Mouse (Mus musculus): Measurements from ENCODE around the gene Zfp281. TPM values are rescaled to one million over a fixed set of nuclear protein-coding genes. Genes with fewer than 3 reads are reported as not detected.
A peak's percentile ranks its signal among the peaks of the same experiment; 100 is the strongest.

Zfp281 gene
- total and polyA plus RNA-seq, 2 experiments = 1.8 to 19.5 TPM

DNA sequence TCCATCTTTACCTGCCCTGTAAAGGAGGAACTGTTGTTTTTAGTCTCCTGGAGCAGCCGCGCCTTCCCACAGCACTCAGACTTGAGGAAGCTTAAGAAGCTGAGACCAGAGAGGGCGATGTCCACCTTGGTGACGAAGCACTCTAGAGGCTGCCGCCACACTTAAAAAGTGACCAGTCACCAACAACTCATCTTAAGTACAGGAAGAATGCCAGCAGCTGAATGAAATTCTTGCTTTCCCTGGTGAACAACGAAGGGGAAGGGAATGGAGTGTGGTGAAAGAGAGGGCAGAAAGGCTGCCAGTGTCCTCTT, 51.7 kb downstream of the Zfp281 start:
- Histone ChIP-seq H3K4me3 (ENCODE audit: insufficient read depth, low read depth, low read length) (no peak overlapping the region), H3K27ac (replicated peaks; ENCODE audit: insufficient read depth, low read depth, low read length) (no peak overlapping the region), H3K4me1 (ENCODE audit: control insufficient read depth, insufficient read depth, low read length) (peaks cover 2% of the 10 kb centered on the region; the same call in 1 of the 2 replicates), H3K36me3 (ENCODE audit: control insufficient read depth, insufficient read depth, low read length) (no peaks in the 10 kb centered on the region), H3K9ac (ENCODE audit: low read depth, low read length) (no peak overlapping the region), H3K79me2 (ENCODE audit: control insufficient read depth, insufficient read depth, low read length) (no peaks in the 10 kb centered on the region), H3K27me3 (ENCODE audit: control insufficient read depth, insufficient read depth, low read length) (no peaks in the 10 kb centered on the region)
- TF ChIP-seq POLR2A (IDR thresholded peaks at IDR 0.05; ENCODE audit: extremely low read depth, insufficient read depth, low read length) = no peak
- no peak for TF ChIP-seq CTCF (IDR thresholded peaks at IDR 0.05; ENCODE audit: low read depth, low read length)
- 87% methylated on average over 6 of the region's 6 CpGs for WGBS
- DNase-seq (ENCODE audit: extremely low read depth, low read depth, low spot score) = no peak

- H3K27ac ChIP-seq (replicated peaks; ENCODE audit: insufficient read depth, low read depth, low read length) = no peak overlapping the region
- WGBS = 90% methylated on average over 3 of the region's 3 CpGs
- H3K27me3 ChIP-seq (ENCODE audit: control insufficient read depth, insufficient read depth, low read length) = no peaks in the 10 kb centered on the region
Observed at GRCm38 (mm10) chr1:136677847-136678325, 53.2 kb downstream of the Zfp281 start.

DNA sequence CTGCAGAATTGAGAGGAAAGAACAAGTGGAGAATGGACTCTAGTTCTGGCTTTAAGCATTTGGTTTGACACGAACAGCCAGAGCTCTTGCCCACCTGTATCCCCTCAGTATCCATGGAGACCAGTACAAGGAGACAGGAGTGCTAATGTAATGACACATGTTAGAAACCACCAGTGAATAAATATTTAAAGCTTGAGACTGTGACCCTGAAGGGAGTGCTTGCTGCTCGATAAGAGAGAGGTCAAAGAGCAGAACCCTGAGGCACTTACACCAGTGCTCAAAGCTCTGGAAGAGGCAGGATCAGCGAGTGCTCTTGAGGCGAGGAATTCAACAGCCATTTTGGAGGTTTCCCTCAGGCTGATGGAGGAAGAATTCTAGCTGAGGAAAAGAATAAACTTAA, 54.1 kb downstream of the Zfp281 start:
- H3K27ac ChIP-seq (replicated peaks; ENCODE audit: insufficient read depth, low read depth, low read length) = no peak overlapping the region
- no peak overlapping the region for H3K4me3 ChIP-seq (ENCODE audit: insufficient read depth, low read depth, low read length)
- TF ChIP-seq CTCF (IDR thresholded peaks at IDR 0.05; ENCODE audit: low read depth, low read length) (no peak), POLR2A (IDR thresholded peaks at IDR 0.05; ENCODE audit: extremely low read depth, insufficient read depth, low read length) (no peak)
- H3K9ac ChIP-seq (ENCODE audit: low read depth, low read length) = no peak overlapping the region
- peak; percentile 45 for DNase-seq (ENCODE audit: extremely low read depth, low read depth, low spot score)
- H3K36me3 ChIP-seq (ENCODE audit: control insufficient read depth, insufficient read depth, low read length) = no peaks in the 10 kb centered on the region
- no peaks in the 10 kb centered on the region for H3K27me3 ChIP-seq (ENCODE audit: control insufficient read depth, insufficient read depth, low read length)
- 39% methylated on average over 4 of the region's 4 CpGs for WGBS
- no peaks in the 10 kb centered on the region for H3K79me2 ChIP-seq (ENCODE audit: control insufficient read depth, insufficient read depth, low read length)
- peaks cover 8% of the 10 kb centered on the region for H3K4me1 ChIP-seq (ENCODE audit: control insufficient read depth, insufficient read depth, low read length)

More at GRCm38 (mm10) chr1:136677847-136678325, 53.2 kb downstream of the Zfp281 start:
- Histone ChIP-seq H3K79me2 (ENCODE audit: control insufficient read depth, insufficient read depth, low read length) (no peaks in the 10 kb centered on the region), H3K4me1 (ENCODE audit: control insufficient read depth, insufficient read depth, low read length) (peaks cover 3% of the 10 kb centered on the region), H3K36me3 (ENCODE audit: control insufficient read depth, insufficient read depth, low read length) (no peaks in the 10 kb centered on the region), H3K4me3 (ENCODE audit: insufficient read depth, low read depth, low read length) (no peak overlapping the region), H3K9ac (ENCODE audit: low read depth, low read length) (no peak overlapping the region)
- TF ChIP-seq CTCF (IDR thresholded peaks at IDR 0.05; ENCODE audit: low read depth, low read length) = no peak
- no peak for TF ChIP-seq POLR2A (IDR thresholded peaks at IDR 0.05; ENCODE audit: extremely low read depth, insufficient read depth, low read length)
- no peak for DNase-seq (ENCODE audit: extremely low read depth, low read depth, low spot score)

Other genes with a start within 250 kb of the Zfp281 start
- gene Ddx59, start 209.6 kb upstream of the Zfp281 start, total RNA-seq (2014; rRNA removed) = 4.2 and 6.0 TPM in 2 replicates
- 1.7 and 2.2 TPM in 2 replicates for gene Ddx59, start 209.6 kb upstream of the Zfp281 start, polyA plus RNA-seq (2012; rRNA removed)
- 0.07 and 0.09 TPM in 2 replicates for gene Kif14, start 158.6 kb upstream of the Zfp281 start, total RNA-seq (2014; rRNA removed)
- gene Kif14, start 158.6 kb upstream of the Zfp281 start, polyA plus RNA-seq (2012; rRNA removed) = 0.02 TPM in 1 of 2 replicates, not detected in the other